Mouse (Mus musculus): ENCODE data around the gene Man2a2. TPM values are rescaled to one million over a fixed set of nuclear protein-coding genes. Genes with fewer than 3 reads are reported as not detected.

Man2a2 gene
- polyA plus RNA-seq, 1 experiment from 2014 or later, result 19.5 TPM

DNA sequence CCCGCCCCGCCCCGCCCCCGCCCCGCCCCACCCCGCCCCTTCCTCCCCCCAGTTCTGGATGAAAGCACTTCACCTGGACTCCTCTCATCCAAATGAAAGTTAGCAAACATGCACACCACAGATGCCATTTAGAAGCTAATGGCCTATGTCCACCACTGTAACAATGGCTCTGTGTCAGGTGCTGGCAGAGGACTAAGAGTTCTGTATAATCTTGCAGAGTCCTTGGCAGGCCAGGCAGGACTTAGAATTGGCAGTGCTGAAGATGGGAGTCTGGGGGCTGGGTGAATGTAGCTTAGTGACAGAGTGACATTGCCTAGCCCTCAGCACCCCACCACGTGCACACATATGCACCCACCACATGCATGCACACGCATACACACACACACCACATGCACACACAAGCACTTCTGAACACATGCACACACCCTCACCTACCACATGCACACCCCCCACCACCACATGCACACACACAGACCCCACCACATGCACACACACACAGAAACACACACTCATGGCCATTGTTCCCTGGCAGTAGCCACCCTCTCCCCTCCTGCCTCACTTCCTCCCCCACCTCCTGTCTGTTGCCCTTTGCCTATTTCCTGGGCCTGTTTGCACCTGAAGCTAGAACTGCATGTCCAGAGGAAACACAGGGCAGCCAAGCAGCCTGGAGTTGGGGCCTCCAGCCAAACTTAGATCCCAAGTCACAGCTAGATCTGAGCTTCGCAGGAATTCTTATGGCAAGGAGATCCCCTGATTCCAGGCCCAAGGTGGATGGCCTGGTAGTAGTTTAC is 42.5 kb upstream of the Man2a2 start:
- H3K36me3 ChIP-seq (ENCODE audit: control insufficient read depth, insufficient read depth, low read length), result no peaks in the 10 kb centered on the region
- H3K4me3 ChIP-seq (ENCODE audit: control insufficient read depth in 1 of 2, insufficient read depth in 1 of 2, low read depth in 1 of 2, low read length in 2 of 2), result no peak overlapping the region
- H3K9ac ChIP-seq (ENCODE audit: low read length), result no peak overlapping the region
- H3K27me3 ChIP-seq (ENCODE audit: control insufficient read depth, insufficient read depth, low read length), result no peaks in the 10 kb centered on the region
- 68% methylated on average over 9 of the region's 9 CpGs for WGBS
- H3K4me1 ChIP-seq (ENCODE audit: control insufficient read depth in 2 of 2, insufficient read depth in 2 of 2, low read length in 2 of 2), result 0 out of 4 replicates have a peak, but pooled peaks cover 0 to 5% of the 10 kb centered on the region in 2 experiments
- H3K4me2 ChIP-seq (ENCODE audit: low read length), result no peak overlapping the region
- ATAC-seq (ENCODE audit: insufficient number of reproducible peaks, insufficient read depth, low FRiP score, low read depth), result no peak
- no peaks in the 10 kb centered on the region for H3K9me3 ChIP-seq (ENCODE audit: control insufficient read depth, low read length)
- H3K27ac ChIP-seq (replicated peaks in 1 of 2; ENCODE audit: control insufficient read depth in 1 of 2, insufficient read depth in 1 of 2, low read depth in 2 of 2, low read length in 2 of 2), result no peak overlapping the region

DNA sequence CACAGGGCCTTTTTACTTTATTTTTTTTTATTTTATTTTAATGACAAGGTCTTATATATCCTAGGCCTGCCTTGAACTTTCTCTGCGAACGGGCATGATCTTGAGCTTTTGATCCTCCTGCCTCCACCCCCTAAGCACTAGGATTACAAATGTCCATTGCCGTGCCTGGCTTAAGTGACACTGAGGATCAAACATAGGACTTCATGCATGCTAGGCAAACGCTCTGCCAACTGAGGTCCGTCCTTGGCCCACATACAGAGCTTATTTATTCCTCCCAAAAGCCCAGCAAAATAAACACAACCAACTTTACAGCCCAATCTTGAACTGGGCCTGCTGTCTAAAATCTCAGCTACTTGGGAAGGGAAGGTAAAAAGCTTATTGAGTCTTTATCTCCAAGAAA is 41.6 kb upstream of the Man2a2 start:
- no peak for ATAC-seq (ENCODE audit: insufficient number of reproducible peaks, insufficient read depth, low FRiP score, low read depth)
- Histone ChIP-seq H3K4me1 (ENCODE audit: control insufficient read depth in 2 of 2, insufficient read depth in 2 of 2, low read length in 2 of 2) (0 out of 4 replicates have a peak, but pooled peaks cover 0 to 5% of the 10 kb centered on the region in 2 experiments), H3K27ac (replicated peaks in 1 of 2; ENCODE audit: control insufficient read depth in 1 of 2, insufficient read depth in 1 of 2, low read depth in 2 of 2, low read length in 2 of 2) (no peak overlapping the region), H3K4me3 (ENCODE audit: control insufficient read depth in 1 of 2, insufficient read depth in 1 of 2, low read depth in 1 of 2, low read length in 2 of 2) (no peak overlapping the region), H3K4me2 (ENCODE audit: low read length) (no peak overlapping the region), H3K27me3 (ENCODE audit: control insufficient read depth, insufficient read depth, low read length) (no peaks in the 10 kb centered on the region), H3K9ac (ENCODE audit: low read length) (no peak overlapping the region), H3K9me3 (ENCODE audit: control insufficient read depth, low read length) (no peaks in the 10 kb centered on the region), H3K36me3 (ENCODE audit: control insufficient read depth, insufficient read depth, low read length) (no peaks in the 10 kb centered on the region)
- WGBS, result 83% methylated on average over 5 of the region's 5 CpGs

DNA sequence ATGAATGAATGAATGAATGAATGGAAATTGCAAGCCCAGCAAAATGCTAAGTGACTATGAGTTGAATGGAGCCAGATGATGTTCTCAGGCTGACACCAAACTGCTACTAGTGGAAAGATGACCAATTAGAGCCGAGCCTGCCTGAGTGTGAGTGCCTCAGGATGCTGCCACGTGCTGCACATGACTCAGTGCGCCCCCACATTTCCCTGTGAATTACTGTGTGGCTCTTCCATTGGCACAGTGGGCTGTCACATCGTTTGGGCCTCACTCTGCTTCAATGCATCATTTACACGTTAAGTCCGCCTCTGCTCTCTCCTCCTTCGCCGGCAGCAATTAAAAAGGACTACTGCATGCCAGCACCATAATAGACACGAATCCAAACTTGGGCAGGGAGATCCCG is 41.1 kb upstream of the Man2a2 start:
- H3K36me3 ChIP-seq (ENCODE audit: control insufficient read depth, insufficient read depth, low read length), result no peaks in the 10 kb centered on the region
- no peak overlapping the region for H3K4me2 ChIP-seq (ENCODE audit: low read length)
- H3K27me3 ChIP-seq (ENCODE audit: control insufficient read depth, insufficient read depth, low read length), result no peaks in the 10 kb centered on the region
- no peak overlapping the region for H3K9ac ChIP-seq (ENCODE audit: low read length)
- H3K4me1 ChIP-seq (ENCODE audit: control insufficient read depth in 2 of 2, insufficient read depth in 2 of 2, low read length in 2 of 2), result 0 out of 4 replicates have a peak, but pooled peaks cover 0 to 5% of the 10 kb centered on the region in 2 experiments
- H3K4me3 ChIP-seq (ENCODE audit: control insufficient read depth in 1 of 2, insufficient read depth in 1 of 2, low read depth in 1 of 2, low read length in 2 of 2), result no peak overlapping the region
- 75% methylated on average over 10 of the region's 10 CpGs for WGBS
- ATAC-seq (ENCODE audit: insufficient number of reproducible peaks, insufficient read depth, low FRiP score, low read depth), result no peak
- no peaks in the 10 kb centered on the region for H3K9me3 ChIP-seq (ENCODE audit: control insufficient read depth, low read length)
- no peak overlapping the region for H3K27ac ChIP-seq (replicated peaks in 1 of 2; ENCODE audit: control insufficient read depth in 1 of 2, insufficient read depth in 1 of 2, low read depth in 2 of 2, low read length in 2 of 2)

DNA sequence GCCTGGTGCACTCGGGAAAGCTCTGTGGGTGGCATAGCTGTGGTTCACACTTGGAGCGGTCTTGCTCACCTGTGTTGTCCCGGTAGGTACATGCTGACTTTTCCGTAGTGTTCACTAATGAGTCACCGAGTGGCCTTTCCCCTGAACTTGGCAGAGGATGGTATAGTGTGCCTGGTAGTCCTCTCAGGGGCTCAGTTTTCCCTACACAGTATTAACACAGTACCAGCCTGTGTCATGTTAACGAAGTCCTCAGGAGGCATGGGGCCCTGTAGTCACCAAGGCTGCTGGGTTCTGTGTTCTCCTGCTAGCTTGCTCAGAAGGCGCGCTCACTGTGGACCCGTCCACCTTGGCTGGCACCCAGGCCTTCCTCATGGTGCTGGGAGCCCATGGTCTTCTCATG is 39.2 kb upstream of the Man2a2 start:
- Histone ChIP-seq H3K4me2 (ENCODE audit: low read length) (no peak overlapping the region), H3K4me3 (ENCODE audit: control insufficient read depth in 1 of 2, insufficient read depth in 1 of 2, low read depth in 1 of 2, low read length in 2 of 2) (no peak overlapping the region), H3K27ac (replicated peaks in 1 of 2; ENCODE audit: control insufficient read depth in 1 of 2, insufficient read depth in 1 of 2, low read depth in 2 of 2, low read length in 2 of 2) (no peak overlapping the region), H3K27me3 (ENCODE audit: control insufficient read depth, insufficient read depth, low read length) (no peaks in the 10 kb centered on the region), H3K9me3 (ENCODE audit: control insufficient read depth, low read length) (no peaks in the 10 kb centered on the region), H3K4me1 (ENCODE audit: control insufficient read depth in 2 of 2, insufficient read depth in 2 of 2, low read length in 2 of 2) (0 out of 4 replicates have a peak, but pooled peaks cover 0 to 5% of the 10 kb centered on the region in 2 experiments), H3K36me3 (ENCODE audit: control insufficient read depth, insufficient read depth, low read length) (no peaks in the 10 kb centered on the region), H3K9ac (ENCODE audit: low read length) (no peak overlapping the region)
- ATAC-seq (ENCODE audit: insufficient number of reproducible peaks, insufficient read depth, low FRiP score, low read depth), result no peak
- 84% methylated on average over 9 of the region's 9 CpGs for WGBS

DNA sequence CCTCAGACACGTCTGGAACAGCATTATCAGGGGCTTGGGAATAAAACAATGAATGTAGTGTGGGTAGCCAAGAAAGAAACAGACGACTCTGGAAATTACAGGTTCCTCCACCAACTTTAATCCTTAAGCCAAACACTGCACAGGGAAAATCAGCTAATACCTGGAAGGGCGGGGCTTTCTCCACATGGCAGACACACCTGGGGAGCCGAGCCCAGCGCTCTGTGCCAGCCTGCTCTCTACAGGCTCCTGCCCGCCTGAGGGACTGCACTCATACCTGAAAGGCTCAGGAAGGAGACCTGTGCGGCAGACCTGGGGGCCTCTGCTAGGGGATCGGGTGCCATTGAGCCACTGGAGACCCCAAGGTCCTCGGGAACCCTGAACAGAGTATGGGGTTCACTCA is 36.5 kb upstream of the Man2a2 start:
- Histone ChIP-seq H3K27ac (replicated peaks in 1 of 2; ENCODE audit: control insufficient read depth in 1 of 2, insufficient read depth in 1 of 2, low read depth in 2 of 2, low read length in 2 of 2) (no peak overlapping the region), H3K36me3 (ENCODE audit: control insufficient read depth, insufficient read depth, low read length) (no peaks in the 10 kb centered on the region), H3K9ac (ENCODE audit: low read length) (no peak overlapping the region), H3K9me3 (ENCODE audit: control insufficient read depth, low read length) (no peaks in the 10 kb centered on the region), H3K4me1 (ENCODE audit: control insufficient read depth in 2 of 2, insufficient read depth in 2 of 2, low read length in 2 of 2) (peaks cover 6 to 23% of the 10 kb centered on the region in 2 experiments), H3K4me2 (ENCODE audit: low read length) (no peak overlapping the region), H3K27me3 (ENCODE audit: control insufficient read depth, insufficient read depth, low read length) (no peaks in the 10 kb centered on the region), H3K4me3 (ENCODE audit: control insufficient read depth in 1 of 2, insufficient read depth in 1 of 2, low read depth in 1 of 2, low read length in 2 of 2) (no peak overlapping the region)
- ATAC-seq (ENCODE audit: insufficient number of reproducible peaks, insufficient read depth, low FRiP score, low read depth), result no peak
- WGBS, result 75% methylated on average over 9 of the region's 9 CpGs

DNA sequence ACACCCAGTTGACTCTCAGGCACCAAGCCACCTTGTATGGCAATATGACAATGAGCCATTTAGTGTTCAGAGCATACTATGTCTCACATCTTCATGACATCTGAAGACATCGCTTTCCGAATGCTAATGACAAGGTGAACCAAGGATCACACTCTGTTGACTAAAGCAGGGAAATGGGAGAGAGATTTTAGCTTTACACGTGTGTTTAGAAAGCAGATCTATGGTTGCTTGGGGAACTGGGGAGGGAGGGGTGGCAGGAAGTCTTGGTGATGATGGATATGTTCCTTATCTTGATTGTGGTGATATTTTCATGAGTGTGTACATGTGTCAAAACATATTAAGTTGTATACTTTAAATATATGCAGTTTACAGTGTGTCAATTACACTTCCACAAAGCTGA is 35.0 kb upstream of the Man2a2 start:
- Histone ChIP-seq H3K27me3 (ENCODE audit: control insufficient read depth, insufficient read depth, low read length) (no peaks in the 10 kb centered on the region), H3K9me3 (ENCODE audit: control insufficient read depth, low read length) (no peaks in the 10 kb centered on the region), H3K4me2 (ENCODE audit: low read length) (no peak overlapping the region), H3K9ac (ENCODE audit: low read length) (no peak overlapping the region), H3K36me3 (ENCODE audit: control insufficient read depth, insufficient read depth, low read length) (no peaks in the 10 kb centered on the region), H3K4me1 (ENCODE audit: control insufficient read depth in 2 of 2, insufficient read depth in 2 of 2, low read length in 2 of 2) (peaks cover 8 to 22% of the 10 kb centered on the region in 2 experiments), H3K4me3 (ENCODE audit: control insufficient read depth in 1 of 2, insufficient read depth in 1 of 2, low read depth in 1 of 2, low read length in 2 of 2) (no peak overlapping the region), H3K27ac (replicated peaks in 1 of 2; ENCODE audit: control insufficient read depth in 1 of 2, insufficient read depth in 1 of 2, low read depth in 2 of 2, low read length in 2 of 2) (no peak overlapping the region)
- WGBS, result 75% methylated on average over 3 of the region's 3 CpGs
- ATAC-seq (ENCODE audit: insufficient number of reproducible peaks, insufficient read depth, low FRiP score, low read depth), result no peak

DNA sequence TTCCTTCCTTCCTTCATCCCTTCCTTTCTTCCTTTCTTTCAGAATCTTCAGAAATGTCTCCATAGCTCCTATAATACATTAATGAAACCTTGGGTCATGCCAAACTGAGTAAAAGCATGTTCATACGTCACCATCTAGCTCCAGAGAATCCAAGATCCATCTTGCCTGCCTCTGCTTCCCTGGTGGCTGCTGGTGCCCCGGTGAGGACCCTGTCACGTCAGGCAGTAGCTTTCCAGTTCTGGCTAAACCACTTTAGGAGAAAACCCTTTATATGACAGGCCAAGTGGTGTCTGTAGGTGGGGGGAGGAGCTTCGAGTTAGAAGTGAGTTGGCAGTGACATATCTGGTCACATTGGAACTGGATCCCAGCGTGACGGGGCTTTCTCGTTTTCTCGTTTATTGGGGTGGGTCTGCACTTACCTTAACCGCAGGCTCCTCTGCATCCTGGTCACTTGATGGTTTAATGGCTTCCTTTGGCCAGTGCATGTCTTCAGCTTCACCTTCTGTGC is 34.1 kb upstream of the Man2a2 start, which contains the start of gene Furin:
Furin (minus strand) TSS at position 249 of the 508 bp plus-strand sequence.
- no peaks in the 10 kb centered on the region for H3K27me3 ChIP-seq (ENCODE audit: control insufficient read depth, insufficient read depth, low read length)
- H3K9ac ChIP-seq (ENCODE audit: low read length), result no peak within 1 kb of the TSS
- H3K4me1 ChIP-seq (ENCODE audit: control insufficient read depth in 2 of 2, insufficient read depth in 2 of 2, low read length in 2 of 2), result peaks cover 17 to 31% of the 10 kb centered on the region in 2 experiments
- no peaks in the 10 kb centered on the region for H3K9me3 ChIP-seq (ENCODE audit: control insufficient read depth, low read length)
- no peak for ATAC-seq (ENCODE audit: insufficient number of reproducible peaks, insufficient read depth, low FRiP score, low read depth)
- 57% methylated on average over 9 of the region's 9 CpGs for WGBS
- no peaks in the 10 kb centered on the region for H3K36me3 ChIP-seq (ENCODE audit: control insufficient read depth, insufficient read depth, low read length)
- H3K27ac ChIP-seq (replicated peaks in 1 of 2; ENCODE audit: control insufficient read depth in 1 of 2, insufficient read depth in 1 of 2, low read depth in 2 of 2, low read length in 2 of 2), result peak within 1 kb of the TSS; percentile 39 to 97; a peak in 3 of 4 replicates
- H3K4me2 ChIP-seq (ENCODE audit: low read length), result no peak within 1 kb of the TSS
- H3K4me3 ChIP-seq (ENCODE audit: control insufficient read depth in 1 of 2, insufficient read depth in 1 of 2, low read depth in 1 of 2, low read length in 2 of 2), result no peak within 1 kb of the TSS

Data from heart, embryonic 14.5 days (tissue).